In the genomic region with DNA sequence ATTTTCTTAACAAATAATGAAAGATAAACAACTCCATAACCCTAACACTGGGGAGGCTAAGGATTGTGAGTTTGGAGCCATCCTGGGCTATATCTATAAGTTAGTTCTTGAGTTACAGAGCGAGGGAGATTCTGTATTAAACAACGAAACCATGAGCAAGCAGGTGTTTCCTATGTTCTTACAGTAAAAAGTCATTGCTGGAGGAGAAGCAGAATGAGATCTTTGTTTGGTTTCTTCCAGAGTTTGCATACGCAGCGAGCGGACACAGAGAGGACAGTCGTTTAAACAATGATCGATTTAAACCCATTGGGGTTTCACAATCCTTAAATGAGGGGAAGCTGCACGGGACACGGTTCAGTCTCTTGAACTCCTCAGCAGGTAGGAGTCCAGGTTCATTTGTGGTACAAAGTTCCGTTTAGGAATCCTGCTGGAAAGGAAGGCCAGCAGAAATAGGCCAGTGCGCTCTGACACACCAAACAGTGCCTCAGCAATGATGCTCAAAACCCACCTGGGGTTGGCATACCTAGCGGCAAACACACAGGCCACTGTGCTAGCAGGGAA, we compare ENCODE assay signal across 19 mouse cellular contexts.
DNase-seq lines count a peak whose midpoint lies in the region; ATAC-seq and TF ChIP-seq lines count a peak whose summit lies in the region.
"Had no signal": no experiment of that assay in that cellular context is flagged by ENCODE, and none has a peak within 500 bp of the region (broad histone marks: within the 10 kb centered on the region; RNA-seq: fewer than 3 reads in every experiment).

No protein-coding gene starts in this region.

- 90% methylated on average over 12 of the region's 12 CpGs for WGBS in kidney, embryonic 14.5 days
- 67% methylated on average over 12 of the region's 12 CpGs for WGBS in thymus, adult 2 months
- 54% methylated on average over 12 of the region's 12 CpGs for WGBS in liver, postnatal 0 days (ENCODE audit: insufficient replicate concordance)
- 91% methylated on average over 12 of the region's 12 CpGs for WGBS in hindbrain, embryonic 14.5 days
- 84% methylated on average over 12 of the region's 12 CpGs for WGBS in hindbrain, embryonic 16.5 days

- TF ChIP-seq CTCF in thymus, adult 2 months (IDR thresholded peaks at IDR 0.05; ENCODE audit: borderline replicate concordance, control insufficient read depth, extremely low read depth, insufficient read depth, low read length, poor library complexity), result no peak
- TF ChIP-seq CTCF in liver, postnatal 0 days (IDR thresholded peaks at IDR 0.05; ENCODE audit: low read depth), result no peak

- no peak overlapping the region for H3K4me3 ChIP-seq in kidney, embryonic 14.5 days (ENCODE audit: low read length)
- no peak overlapping the region for H3K4me3 ChIP-seq in thymus, adult 2 months (ENCODE audit: control insufficient read depth, insufficient read depth, low read length)
- no peak overlapping the region for H3K4me3 ChIP-seq in liver, postnatal 0 days (ENCODE audit: low read depth, low read length)
- no peak overlapping the region for H3K4me3 ChIP-seq in hindbrain, embryonic 14.5 days (replicated peaks; ENCODE audit: low read length)
- H3K4me3 ChIP-seq in hindbrain, embryonic 16.5 days (ENCODE audit: low read length), result no peak overlapping the region
- H3K4me3 ChIP-seq: embryonic facial prominence, embryonic 12.5 days; gastrocnemius, adult 2 months; left cerebral cortex, adult 2 months; lung, embryonic 15.5 days; midbrain, embryonic 12.5 days; myocyte; neural tube, embryonic 15.5 days had no signal

- no peak overlapping the region for H3K4me2 ChIP-seq in kidney, embryonic 14.5 days (replicated peaks; ENCODE audit: low read depth, low read length)
- peak overlapping the region; percentile 14; the same call in 1 of the 2 replicates for H3K4me2 ChIP-seq in liver, postnatal 0 days (ENCODE audit: low read depth, low read length)
- no peak overlapping the region for H3K4me2 ChIP-seq in hindbrain, embryonic 14.5 days (replicated peaks)
- H3K4me2 ChIP-seq in hindbrain, embryonic 16.5 days (ENCODE audit: low read length), result no peak overlapping the region
- H3K4me2 ChIP-seq: embryonic facial prominence, embryonic 12.5 days; lung, embryonic 15.5 days; midbrain, embryonic 12.5 days; neural tube, embryonic 15.5 days had no signal

- H3K9ac ChIP-seq in kidney, embryonic 14.5 days (ENCODE audit: low read depth, low read length), result no peak overlapping the region
- H3K9ac ChIP-seq in liver, postnatal 0 days (replicated peaks), result no peak overlapping the region
- H3K9ac ChIP-seq in hindbrain, embryonic 14.5 days, result no peak overlapping the region
- no peak overlapping the region for H3K9ac ChIP-seq in hindbrain, embryonic 16.5 days (ENCODE audit: low read depth, low read length)
- H3K9ac ChIP-seq: embryonic facial prominence, embryonic 12.5 days; forebrain, postnatal 0 days; lung, embryonic 15.5 days; midbrain, embryonic 12.5 days; neural tube, embryonic 15.5 days had no signal

- ATAC-seq in kidney, embryonic 14.5 days (ENCODE audit: low FRiP score, low TSS enrichment), result no peak
- peak; percentile 61 for ATAC-seq in liver, postnatal 0 days
- no peak for ATAC-seq in hindbrain, embryonic 14.5 days (ENCODE audit: low FRiP score)
- no peak for ATAC-seq in hindbrain, embryonic 16.5 days
- ATAC-seq: forebrain, postnatal 0 days had no signal

- TF ChIP-seq POLR2A in thymus, adult 2 months (IDR thresholded peaks at IDR 0.05; ENCODE audit: control insufficient read depth, extremely low read depth, insufficient read depth, low read length, poor library complexity), result no peak

- H3K27me3 ChIP-seq in kidney, embryonic 14.5 days (ENCODE audit: control insufficient read depth, insufficient read depth, low read length), result no peaks in the 10 kb centered on the region
- no peaks in the 10 kb centered on the region for H3K27me3 ChIP-seq in thymus, adult 2 months (ENCODE audit: control insufficient read depth, insufficient read depth, low read length)
- H3K27me3 ChIP-seq in liver, postnatal 0 days (ENCODE audit: insufficient read depth, low read length), result no peaks in the 10 kb centered on the region
- no peaks in the 10 kb centered on the region for H3K27me3 ChIP-seq in hindbrain, embryonic 14.5 days (ENCODE audit: control insufficient read depth, insufficient read depth, low read length)
- H3K27me3 ChIP-seq in hindbrain, embryonic 16.5 days (replicated peaks; ENCODE audit: control insufficient read depth, insufficient read depth, low read length), result no peaks in the 10 kb centered on the region
- H3K27me3 ChIP-seq: embryonic facial prominence, embryonic 12.5 days; lung, embryonic 15.5 days; midbrain, embryonic 12.5 days had no signal

- H3K36me3 ChIP-seq in kidney, embryonic 14.5 days (ENCODE audit: control insufficient read depth, insufficient read depth, low read length), result no peaks in the 10 kb centered on the region
- no peaks in the 10 kb centered on the region for H3K36me3 ChIP-seq in thymus, adult 2 months (ENCODE audit: control insufficient read depth, insufficient read depth, low read length)
- no peaks in the 10 kb centered on the region for H3K36me3 ChIP-seq in liver, postnatal 0 days (replicated peaks; ENCODE audit: insufficient read depth, low read length)
- no peaks in the 10 kb centered on the region for H3K36me3 ChIP-seq in hindbrain, embryonic 14.5 days (replicated peaks; ENCODE audit: control insufficient read depth, insufficient read depth)
- H3K36me3 ChIP-seq in hindbrain, embryonic 16.5 days (ENCODE audit: control insufficient read depth, insufficient read depth, low read length), result no peaks in the 10 kb centered on the region
- H3K36me3 ChIP-seq: embryonic facial prominence, embryonic 12.5 days; lung, embryonic 15.5 days; midbrain, embryonic 12.5 days; neural tube, embryonic 15.5 days had no signal

- H3K27ac ChIP-seq in kidney, embryonic 14.5 days (ENCODE audit: low read depth, low read length), result no peak overlapping the region
- peak overlapping the region; percentile 99 for H3K27ac ChIP-seq in thymus, adult 2 months (ENCODE audit: control insufficient read depth, insufficient read depth, low read length)
- peak overlapping the region; percentile 92 for H3K27ac ChIP-seq in liver, postnatal 0 days (ENCODE audit: low read depth)
- H3K27ac ChIP-seq in hindbrain, embryonic 14.5 days, result no peak overlapping the region
- no peak overlapping the region for H3K27ac ChIP-seq in hindbrain, embryonic 16.5 days (ENCODE audit: low read depth, low read length)
- H3K27ac ChIP-seq: embryonic facial prominence, embryonic 12.5 days; gastrocnemius, adult 2 months; left cerebral cortex, adult 2 months; lung, embryonic 15.5 days; midbrain, embryonic 12.5 days; neural tube, embryonic 15.5 days had no signal

- H3K4me1 ChIP-seq in kidney, embryonic 14.5 days (ENCODE audit: control insufficient read depth, insufficient read depth, low read length), result peaks cover 7% of the 10 kb centered on the region; the same call in 1 of the 2 replicates
- peaks cover 57% of the 10 kb centered on the region for H3K4me1 ChIP-seq in thymus, adult 2 months (replicated peaks; ENCODE audit: control insufficient read depth, insufficient read depth, low read length)
- peaks cover 53% of the 10 kb centered on the region for H3K4me1 ChIP-seq in liver, postnatal 0 days (ENCODE audit: insufficient read depth)
- H3K4me1 ChIP-seq in hindbrain, embryonic 14.5 days (replicated peaks; ENCODE audit: control insufficient read depth, insufficient read depth, low read length), result peaks cover 6% of the 10 kb centered on the region; the same call in 1 of the 2 replicates
- H3K4me1 ChIP-seq in hindbrain, embryonic 16.5 days (ENCODE audit: control insufficient read depth, insufficient read depth, low read depth, low read length), result no peaks in the 10 kb centered on the region

- no peaks in the 10 kb centered on the region for H3K9me3 ChIP-seq in kidney, embryonic 14.5 days (ENCODE audit: control insufficient read depth, low read length)
- H3K9me3 ChIP-seq in liver, postnatal 0 days (ENCODE audit: low read length), result no peaks in the 10 kb centered on the region
- no peaks in the 10 kb centered on the region for H3K9me3 ChIP-seq in hindbrain, embryonic 14.5 days (ENCODE audit: control insufficient read depth, low read length)
- H3K9me3 ChIP-seq in hindbrain, embryonic 16.5 days (ENCODE audit: control insufficient read depth, low read length), result no peaks in the 10 kb centered on the region
- H3K9me3 ChIP-seq: embryonic facial prominence, embryonic 12.5 days; lung, embryonic 15.5 days; midbrain, embryonic 12.5 days; neural tube, embryonic 15.5 days had no signal

- DNase-seq in kidney, adult 11 months, result peak; percentile 61
- DNase-seq in thymus, adult 2 months, result no peak
- no peak for DNase-seq in thymus, adult 18-20 months
- no peak for DNase-seq in liver, postnatal 0 days
- no peak for DNase-seq in testis, postnatal 14 days (ENCODE audit: low spot score)
- DNase-seq in hindbrain, embryonic 14.5 days (ENCODE audit: low spot score), result no peak
- DNase-seq: adrenal gland, adult 8-10 months; cerebellum, adult 11-12 months; forebrain, postnatal 0 days; gastrocnemius, adult 2 months; thymus, postnatal 14 days had no signal

- peak; percentile 74 for TF ChIP-seq EP300 in liver, postnatal 0 days (IDR thresholded peaks at IDR 0.05; ENCODE audit: low read depth)

Comparison
In these comparisons a context has a peak if more than half of its experiments do, and no peak if none do; other contexts are left out.
1. H3K27ac ChIP-seq: peak in thymus, adult 2 months (single experiment) and liver, postnatal 0 days (single experiment); none in kidney, embryonic 14.5 days (single experiment), hindbrain, embryonic 14.5 days (single experiment) and hindbrain, embryonic 16.5 days (single experiment).